Mouse (Mus musculus) heart, embryonic 10.5 days (tissue): ENCODE results near the gene Hist1h2ap. TPM values are rescaled to one million over a fixed set of nuclear protein-coding genes. Genes with fewer than 3 reads are reported as not detected.
"Not testable (repeated sequence)": the region's sequence is repeated elsewhere in the genome, so short reads cannot be mapped to it uniquely, and the experiment has no call there.

ENCODE experiments used
- DNase-seq: peaks from one replicate; pipeline ENCODE4 v3.0.0-alpha.2; 2017; ENCODE audit warnings: low spot score
- H3K27ac ChIP-seq: fragments of 300-500 bp; sonication (generic); 2 replicates; pipeline ENCODE4 v1.5.1; 2016; ENCODE audit warnings: mild to moderate bottlenecking
- H3K27me3 ChIP-seq: fragments of 300-500 bp; sonication (generic); 2 replicates; pipeline ENCODE4 v1.6.1; 2016; ENCODE audit warnings: mild to moderate bottlenecking; ENCODE audit not compliant: poor library complexity, insufficient read depth, severe bottlenecking
- H3K36me3 ChIP-seq: fragments of 300-500 bp; sonication (generic); 2 replicates; pipeline ENCODE4 v1.6.1; 2016; ENCODE audit warnings: mild to moderate bottlenecking, moderate library complexity
- H3K4me1 ChIP-seq: fragments of 300-500 bp; sonication (generic); 2 replicates; pipeline ENCODE4 v1.6.1; 2016; ENCODE audit warnings: mild to moderate bottlenecking
- H3K4me3 ChIP-seq: fragments of 300-500 bp; sonication (generic); 2 replicates; pipeline ENCODE4 v1.5.1; 2016; ENCODE audit warnings: mild to moderate bottlenecking, moderate library complexity
- H3K9me3 ChIP-seq: fragments of 300-500 bp; sonication (generic); 2 replicates; pipeline ENCODE4 v1.6.1; 2016; ENCODE audit warnings: mild to moderate bottlenecking, moderate library complexity
- WGBS: fragments of 180-500 bp; shearing (Covaris S2); methylation state at CpG from one replicate; pipeline ENCODE4 v1.1.7; 2016; 5-methylcytosine and 5-hydroxymethylcytosine counted together
- microRNA-seq: library from miRNA; unstranded; fragments of <30 nt; microRNA quantifications from one replicate; pipeline ENCODE4, GENCODE M21; 2017
- polyA plus RNA-seq: library from polyadenylated mRNA; unstranded; fragments of >200 nt; fragmentation: Nextera tagmentation; extraction: Ambion mirVana; gene quantifications from 2 replicates; pipeline ENCODE4 v1.2.1, GENCODE M21; 2016

Gene Hist1h2ap
- polyA plus RNA-seq, 1 experiment from 2014 or later = 3,574 TPM

DNA sequence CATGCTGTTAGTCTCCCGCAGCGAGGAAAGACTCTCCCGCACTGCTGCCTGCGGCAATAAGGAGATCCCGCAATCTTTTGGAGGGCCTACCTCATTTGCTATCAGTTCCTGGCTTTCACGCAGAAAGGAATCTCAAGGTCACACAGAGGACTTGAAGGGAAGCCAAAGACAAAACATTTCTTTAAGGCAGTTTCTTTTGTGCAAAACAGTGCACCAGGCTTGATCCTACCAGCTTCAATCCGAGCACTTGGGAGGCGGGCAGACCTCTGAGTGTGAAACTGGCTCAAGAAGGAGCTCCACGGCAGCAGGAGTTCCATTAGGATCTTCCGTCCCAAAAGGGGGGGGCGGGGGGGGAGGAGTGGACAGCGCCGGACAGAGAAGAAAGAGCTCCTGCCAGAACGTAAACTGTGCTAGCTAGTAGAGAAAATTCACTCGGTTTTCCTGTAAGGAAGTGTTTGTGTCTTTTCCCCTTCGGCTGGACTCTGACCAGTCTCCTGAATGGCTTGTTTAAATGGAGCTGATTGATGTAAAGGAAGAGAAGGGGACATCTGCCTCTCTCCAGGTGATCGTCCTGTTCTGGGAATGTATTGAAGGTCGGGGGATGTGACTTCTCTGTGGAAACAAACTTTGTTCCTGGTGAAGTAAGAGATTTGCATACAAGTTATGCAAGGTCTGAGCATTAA, 42.6 kb downstream of the Hist1h2ap start:
- WGBS = 7% methylated on average over 18 of the region's 18 CpGs
- Histone ChIP-seq H3K9me3 (no peaks in the 10 kb centered on the region), H3K27ac (peak overlapping the region; percentile 84), H3K4me1 (peaks cover 18% of the 10 kb centered on the region), H3K36me3 (no peaks in the 10 kb centered on the region), H3K27me3 (no peaks in the 10 kb centered on the region), H3K4me3 (peak overlapping the region; percentile 50)
- DNase-seq = peak; percentile 69

DNA sequence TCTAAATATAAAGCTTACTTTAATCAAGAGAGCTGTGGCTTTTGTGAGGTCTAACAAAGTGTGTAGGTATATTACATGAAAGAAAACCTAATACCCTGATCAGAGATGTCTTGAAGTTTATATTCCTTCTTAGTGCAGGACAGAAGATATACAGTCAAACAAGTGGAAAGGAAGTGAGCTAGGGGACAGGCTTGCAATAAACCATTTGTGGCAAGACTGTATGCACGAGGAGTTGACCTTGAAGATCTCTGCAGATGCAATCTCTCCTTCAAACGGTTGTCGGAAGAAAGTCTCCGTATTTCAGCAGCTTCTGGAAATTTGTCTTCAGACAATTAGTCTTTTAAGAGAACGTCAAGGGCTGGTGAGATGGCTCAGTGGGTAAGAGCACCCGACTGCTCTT, 43.4 kb downstream of the Hist1h2ap start:
- DNase-seq = peak; percentile 33
- Histone ChIP-seq H3K9me3 (no peaks in the 10 kb centered on the region), H3K36me3 (no peaks in the 10 kb centered on the region), H3K27ac (peak overlapping the region; percentile 42; the same call in 1 of the 2 replicates), H3K27me3 (no peaks in the 10 kb centered on the region), H3K4me1 (peaks cover 18% of the 10 kb centered on the region), H3K4me3 (no peak overlapping the region)
- 53% methylated on average over 6 of the region's 6 CpGs for WGBS

DNA sequence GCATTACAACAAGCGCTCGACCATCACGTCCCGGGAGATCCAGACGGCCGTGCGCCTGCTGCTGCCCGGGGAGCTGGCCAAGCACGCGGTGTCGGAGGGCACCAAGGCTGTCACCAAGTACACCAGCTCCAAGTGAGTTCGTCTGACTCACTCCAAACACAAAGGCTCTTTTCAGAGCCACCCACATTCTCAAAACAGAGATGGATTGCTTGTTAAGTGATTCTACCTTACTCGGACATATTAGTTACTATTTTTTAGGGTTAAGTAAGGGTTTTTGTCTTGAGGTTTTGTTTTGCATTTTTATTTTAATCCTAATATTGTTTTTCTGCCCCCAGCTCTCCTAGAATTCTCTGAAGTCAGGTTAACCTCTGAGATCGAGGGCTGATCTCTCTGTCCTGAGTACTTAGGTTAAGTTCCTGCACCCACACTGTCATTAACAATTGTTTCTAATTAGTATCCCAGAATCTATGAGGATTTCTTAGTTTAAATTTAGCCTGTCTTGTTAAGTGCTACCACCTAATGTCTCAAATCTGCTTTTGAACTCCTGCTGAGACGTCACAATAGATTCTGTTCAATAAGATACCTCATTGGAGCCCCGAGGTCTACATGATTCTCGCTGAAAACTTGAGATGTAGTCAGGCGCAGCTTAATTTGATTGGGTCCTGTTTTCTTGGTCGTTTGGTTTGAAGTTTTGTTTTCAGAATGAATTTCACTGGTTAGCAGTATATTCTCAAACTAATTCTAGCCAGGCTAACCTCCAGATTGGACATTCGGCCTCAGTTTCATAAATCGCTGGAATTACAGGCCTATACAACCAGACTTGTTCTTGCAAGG, 45.3 kb downstream of the Hist1h2ap start:
- peak overlapping the region; percentile 44 for H3K4me3 ChIP-seq
- peaks cover 25% of the 10 kb centered on the region for H3K4me1 ChIP-seq
- no peaks in the 10 kb centered on the region for H3K36me3 ChIP-seq
- DNase-seq = peak; percentile 25
- WGBS = 23% methylated on average over 17 of the region's 21 CpGs
- peak overlapping the region; percentile 70 for H3K27ac ChIP-seq
- H3K9me3 ChIP-seq = no peaks in the 10 kb centered on the region
- no peaks in the 10 kb centered on the region for H3K27me3 ChIP-seq

DNA sequence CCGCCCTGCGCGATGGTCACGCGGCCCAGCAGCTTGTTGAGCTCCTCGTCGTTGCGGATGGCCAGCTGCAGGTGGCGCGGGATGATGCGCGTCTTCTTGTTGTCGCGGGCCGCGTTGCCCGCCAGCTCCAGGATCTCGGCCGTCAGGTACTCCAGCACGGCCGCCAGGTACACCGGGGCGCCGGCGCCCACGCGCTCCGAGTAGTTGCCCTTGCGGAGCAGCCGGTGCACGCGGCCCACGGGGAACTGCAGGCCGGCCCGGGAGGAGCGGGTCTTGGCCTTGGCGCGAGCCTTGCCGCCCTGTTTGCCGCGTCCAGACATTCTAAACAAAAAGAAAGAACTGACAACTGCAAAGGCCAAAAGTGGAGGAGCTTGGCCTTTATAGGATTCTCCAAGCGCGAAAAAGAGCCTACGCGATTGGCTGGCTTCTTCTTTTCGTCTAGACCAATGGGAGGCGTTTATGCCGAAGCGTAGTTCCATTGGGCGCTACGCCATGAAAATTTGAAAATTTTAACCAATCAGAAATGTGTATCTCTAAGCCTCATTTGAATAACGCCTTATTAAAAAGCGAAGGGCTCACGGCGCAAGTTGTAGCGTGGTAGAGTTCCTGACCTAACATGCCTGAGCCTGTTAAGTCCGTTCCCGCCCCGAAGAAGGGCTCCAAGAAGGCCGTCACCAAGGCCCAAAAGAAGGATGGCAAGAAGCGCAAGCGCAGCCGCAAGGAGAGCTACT, 46.2 kb downstream of the Hist1h2ap start, which contains the start of the genes Hist1h2an and Hist1h2bp:
TSS of gene Hist1h2an (minus strand) at position 320 of the 731 bp plus-strand sequence.
TSS of gene Hist1h2bp (plus strand) at position 563 of the 731 bp plus-strand sequence.
- H3K36me3 ChIP-seq, H3K27me3 ChIP-seq, H3K9me3 ChIP-seq: not testable (repeated sequence)
- peak within 1 kb of the TSS; percentile 84 for H3K27ac ChIP-seq
- under 1% methylated on average over 37 of the region's 63 CpGs for WGBS
- H3K4me3 ChIP-seq = peak within 1 kb of the TSS; percentile 54
- peak; percentile 96 for DNase-seq
- peaks cover 28% of the 10 kb centered on the region for H3K4me1 ChIP-seq

DNA sequence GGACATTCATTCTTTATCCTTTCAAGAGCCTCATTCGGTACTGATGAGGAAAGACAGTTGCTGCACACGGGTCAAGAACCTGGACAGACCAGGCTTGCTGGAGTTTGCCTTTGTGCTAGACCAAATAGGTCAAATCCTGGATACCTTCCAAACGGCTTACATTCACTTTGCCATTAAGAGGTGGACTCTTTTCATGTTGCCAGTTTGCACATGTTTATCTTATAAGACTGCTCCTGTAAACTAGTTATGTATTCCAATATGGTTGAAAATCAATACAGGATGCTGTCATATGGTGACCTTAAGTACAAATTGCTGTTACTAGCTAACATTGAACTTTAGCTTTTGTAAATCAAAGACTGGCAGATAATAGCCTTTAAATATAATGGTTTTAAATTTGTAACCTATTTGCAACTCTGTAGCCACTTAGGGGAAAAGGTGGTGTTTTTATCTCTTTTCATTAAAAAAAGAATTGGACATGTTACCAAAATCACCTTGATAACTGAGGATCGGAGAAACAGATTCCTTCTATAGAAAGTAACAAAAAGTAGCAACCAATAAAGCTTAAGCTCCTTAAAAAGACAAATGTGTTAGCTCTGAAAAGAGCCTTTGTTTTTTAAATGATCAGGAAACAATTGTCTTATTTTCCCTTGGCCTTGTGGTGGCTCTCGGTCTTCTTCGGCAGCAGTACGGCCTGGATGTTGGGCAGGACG, 47.0 kb downstream of the Hist1h2ap start:
- Histone ChIP-seq H3K4me3 (peak overlapping the region; percentile 54), H3K9me3 (no peaks in the 10 kb centered on the region), H3K27ac (peak overlapping the region; percentile 84), H3K36me3 (no peaks in the 10 kb centered on the region), H3K4me1 (peaks cover 28% of the 10 kb centered on the region), H3K27me3 (no peaks in the 10 kb centered on the region)
- 12% methylated on average over 8 of the region's 8 CpGs for WGBS
- DNase-seq = peak; percentile 50

DNA sequence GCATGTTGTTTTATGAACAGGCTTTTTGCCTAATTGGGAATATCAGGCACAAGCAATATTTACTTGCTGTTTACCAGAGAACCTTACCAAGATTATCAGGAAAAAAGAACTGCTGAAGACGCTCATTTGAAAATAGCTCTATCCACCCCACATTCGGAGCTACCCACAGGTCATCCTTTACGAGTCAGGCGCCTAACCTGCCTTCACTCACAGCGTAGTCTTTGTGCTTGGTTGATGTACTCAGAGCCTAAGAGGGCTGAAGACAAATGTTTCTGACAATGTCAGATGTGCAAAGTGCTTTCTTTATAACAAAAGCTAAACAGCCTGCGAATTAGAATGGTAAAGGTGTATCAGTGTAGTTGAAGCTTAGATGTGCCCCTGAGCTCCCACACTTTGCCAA, 49.0 kb downstream of the Hist1h2ap start:
- WGBS = 39% methylated on average over 6 of the region's 6 CpGs
- Histone ChIP-seq H3K9me3 (no peaks in the 10 kb centered on the region), H3K4me3 (peak overlapping the region; percentile 57), H3K36me3 (no peaks in the 10 kb centered on the region), H3K27me3 (no peaks in the 10 kb centered on the region), H3K27ac (peak overlapping the region; percentile 90), H3K4me1 (peaks cover 27% of the 10 kb centered on the region)
- DNase-seq = no peak

DNA sequence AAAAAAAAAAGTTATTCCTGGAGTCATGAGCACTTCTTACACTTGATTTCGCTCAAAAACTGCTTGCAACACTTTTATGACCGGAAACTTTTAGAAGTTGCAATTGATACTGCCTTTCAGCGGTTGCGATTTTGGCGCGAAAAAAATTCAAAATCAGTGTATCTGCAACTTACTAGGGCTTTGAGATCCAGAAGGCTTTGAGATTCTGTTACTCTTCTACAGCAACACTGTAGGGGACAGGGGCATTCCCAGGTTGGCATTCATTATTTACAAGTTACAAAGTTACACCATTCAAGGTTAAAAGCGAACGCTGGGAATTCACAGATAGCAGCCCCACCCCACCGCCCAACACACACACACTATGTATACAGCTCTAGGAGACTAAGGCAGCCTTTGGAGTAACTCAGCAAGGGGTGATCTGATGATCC, 49.6 kb downstream of the Hist1h2ap start:
- H3K27ac ChIP-seq = peak overlapping the region; percentile 90
- no peaks in the 10 kb centered on the region for H3K9me3 ChIP-seq
- H3K4me1 ChIP-seq = peaks cover 27% of the 10 kb centered on the region

DNA sequence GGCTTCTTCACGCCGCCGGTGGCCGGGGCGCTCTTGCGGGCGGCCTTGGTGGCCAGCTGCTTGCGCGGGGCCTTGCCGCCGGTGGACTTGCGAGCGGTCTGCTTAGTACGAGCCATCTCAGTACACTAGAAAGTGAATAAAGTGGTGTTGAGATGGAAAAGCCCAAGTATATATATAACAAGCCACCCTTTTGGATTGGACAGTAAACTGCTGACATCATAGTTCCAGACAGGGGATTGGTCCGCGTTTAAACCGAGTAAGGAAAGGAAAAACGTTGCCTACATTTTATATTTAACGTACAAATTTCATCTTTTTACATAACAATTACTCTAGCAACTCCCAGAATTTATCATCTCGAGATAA, 50.1 kb downstream of the Hist1h2ap start, which contains the start of gene Hist1h3i:
TSS of gene Hist1h3i (minus strand) at position 116 of the 363 bp plus-strand sequence.
- peak; percentile 88 for DNase-seq
- H3K27ac ChIP-seq = peak within 1 kb of the TSS; percentile 90

More for the DNA sequence above, 49.6 kb downstream of the Hist1h2ap start:
- DNase-seq = peak; percentile 80
- Histone ChIP-seq H3K27me3 (no peaks in the 10 kb centered on the region), H3K36me3 (no peaks in the 10 kb centered on the region), H3K4me3 (peak overlapping the region; percentile 57)
- 4% methylated on average over 9 of the region's 9 CpGs for WGBS

More for the DNA sequence above, 50.1 kb downstream of the Hist1h2ap start, which contains the start of gene Hist1h3i:
- peak within 1 kb of the TSS; percentile 57 for H3K4me3 ChIP-seq
- peaks cover 24% of the 10 kb centered on the region for H3K4me1 ChIP-seq
- no peaks in the 10 kb centered on the region for H3K27me3 ChIP-seq
- H3K9me3 ChIP-seq = no peaks in the 10 kb centered on the region
- 0% methylated on average over 20 of the region's 20 CpGs for WGBS
- no peaks in the 10 kb centered on the region for H3K36me3 ChIP-seq

Small RNA genes lying within 50 kb of the gene (microRNA-seq; reads per million reads assigned to microRNA genes)
- gene Gm19658 (not detected), gene Gm44346 (not detected), gene Gm44466 (not detected)

Other genes with a start within 250 kb of the Hist1h2ap start
- gene Olfr1362, start 219.5 kb downstream of the Hist1h2ap start, polyA plus RNA-seq = not detected in 2 replicates
- not detected in 2 replicates for gene Olfr11, start 191.0 kb downstream of the Hist1h2ap start, polyA plus RNA-seq
- not detected in 2 replicates for gene Olfr1361, start 170.1 kb downstream of the Hist1h2ap start, polyA plus RNA-seq
- gene Olfr1360, start 156.1 kb downstream of the Hist1h2ap start, polyA plus RNA-seq = not detected in 2 replicates
- not detected in 2 replicates for gene Olfr1359, start 135.4 kb downstream of the Hist1h2ap start, polyA plus RNA-seq
- 1.4 TPM in 1 of 2 replicates, not detected in the other for gene Hist1h2bl, start 117.4 kb downstream of the Hist1h2ap start, polyA plus RNA-seq
- 6.3 and 11.7 TPM in 2 replicates for gene Hist1h2ai, start 117.1 kb downstream of the Hist1h2ap start, polyA plus RNA-seq
- 3.7 and 3.8 TPM in 2 replicates for gene Hist1h3h, start 115.8 kb downstream of the Hist1h2ap start, polyA plus RNA-seq
- 2.4 and 3.7 TPM in 2 replicates for gene Hist1h2bm, start 111.5 kb downstream of the Hist1h2ap start, polyA plus RNA-seq
- gene Hist1h4j, start 98.4 kb downstream of the Hist1h2ap start, polyA plus RNA-seq = 2.0 TPM in 1 of 2 replicates, not detected in the other
- 2.4 and 3.8 TPM in 2 replicates for gene Hist1h4k, start 83.0 kb downstream of the Hist1h2ap start, polyA plus RNA-seq
- 6.7 and 8.3 TPM in 2 replicates for gene Hist1h2ak, start 79.7 kb downstream of the Hist1h2ap start, polyA plus RNA-seq
- 1.2 and 3.0 TPM in 2 replicates for gene Hist1h2bn, start 79.4 kb downstream of the Hist1h2ap start, polyA plus RNA-seq
- 12.2 and 12.8 TPM in 2 replicates for gene Hist1h1b, start 52.9 kb downstream of the Hist1h2ap start, polyA plus RNA-seq
- gene Hist1h3i, start 50.1 kb downstream of the Hist1h2ap start, polyA plus RNA-seq = 51.2 and 119 TPM in 2 replicates
- gene Hist1h2an, start 46.3 kb downstream of the Hist1h2ap start, polyA plus RNA-seq = 4.6 and 7.6 TPM in 2 replicates
- 1.00 and 1.6 TPM in 2 replicates for gene Hist1h2bp, start 46.0 kb downstream of the Hist1h2ap start, polyA plus RNA-seq
- gene Hist1h2bq, start 23.3 kb downstream of the Hist1h2ap start, polyA plus RNA-seq = 9.9 and 15.1 TPM in 2 replicates
- not detected in 2 replicates for gene Hist1h2ao, start 23.0 kb downstream of the Hist1h2ap start, polyA plus RNA-seq
- gene Hist1h4m, start 21.8 kb downstream of the Hist1h2ap start, polyA plus RNA-seq = not detected in 2 replicates
- gene Hist1h4n, start 1.3 kb downstream of the Hist1h2ap start, polyA plus RNA-seq = 3.8 and 9.2 TPM in 2 replicates
- gene Hist1h2br, start 236 bp upstream of the Hist1h2ap start, polyA plus RNA-seq = 9.9 and 15.3 TPM in 2 replicates
- gene Zfp184, start 111.6 kb upstream of the Hist1h2ap start, polyA plus RNA-seq = 7.4 and 9.1 TPM in 2 replicates
- gene Pom121l2, start 147.7 kb upstream of the Hist1h2ap start, polyA plus RNA-seq = 0.09 TPM in 1 of 2 replicates, not detected in the other
- 0.30 and 0.33 TPM in 2 replicates for gene Prss16, start 176.2 kb upstream of the Hist1h2ap start, polyA plus RNA-seq
- 3.5 and 4.5 TPM in 2 replicates for gene Hist1h2ah, start 202.1 kb upstream of the Hist1h2ap start, polyA plus RNA-seq
- 3.1 and 6.4 TPM in 2 replicates for gene Hist1h2bk, start 202.4 kb upstream of the Hist1h2ap start, polyA plus RNA-seq
- gene Hist1h4i, start 207.9 kb upstream of the Hist1h2ap start, polyA plus RNA-seq = 10.6 and 21.8 TPM in 2 replicates
- 18.7 and 42.5 TPM in 2 replicates for gene Hist1h2ag, start 209.4 kb upstream of the Hist1h2ap start, polyA plus RNA-seq
- gene Hist1h2bj, start 209.7 kb upstream of the Hist1h2ap start, polyA plus RNA-seq = 8.3 and 12.9 TPM in 2 replicates